Mouse (Mus musculus) v-Abl transformed pro-B cells (cell line): ENCODE data around the gene Cenpb.

Experiments used
- in situ Hi-C, 2 experiments: fragments of 400-800 bp; cut with MboI; formaldehyde crosslinking; loops; one replicate each; pipeline ENCODE4 v1.15.1; 2025; ENCODE audit not compliant: unreplicated experiment in 2 of 2

Cenpb gene

GRCm38 (mm10) chr2:131201262-131201661 lies 21.4 kb upstream of the Cenpb start:
- in situ Hi-C loops = no loop called here

- in situ Hi-C loops = no loop called here
Observed at GRCm38 (mm10) chr2:131200710-131201109, 20.8 kb upstream of the Cenpb start.

- in situ Hi-C loops = no loop called here
Observed at GRCm38 (mm10) chr2:131196606-131197316, 16.9 kb upstream of the Cenpb start.

- in situ Hi-C loops = no loop called here
Observed at GRCm38 (mm10) chr2:131191005-131191390, 11.1 kb upstream of the Cenpb start.

- in situ Hi-C loops = no loop called here
Observed at GRCm38 (mm10) chr2:131190344-131191004, 10.6 kb upstream of the Cenpb start.

- in situ Hi-C loops = no loop called here
Observed at GRCm38 (mm10) chr2:131189521-131190309, 9.8 kb upstream of the Cenpb start.

GRCm38 (mm10) chr2:131188311-131188710 lies 8.4 kb upstream of the Cenpb start:
- in situ Hi-C loops = no loop called here

- in situ Hi-C loops = no loop called here
Observed at GRCm38 (mm10) chr2:131187602-131187922, 7.7 kb upstream of the Cenpb start.

- in situ Hi-C loops = no loop called here
Observed at GRCm38 (mm10) chr2:131186771-131187601, 7.1 kb upstream of the Cenpb start, which contains the start of the genes Cdc25b and Spef1. Gene Cdc25b, plus strand, starts transcription at chr2:131186949. Gene Spef1, minus strand, starts transcription at chr2:131187282.

GRCm38 (mm10) chr2:131186343-131186742 lies 6.5 kb upstream of the Cenpb start:
- in situ Hi-C loops = no loop called here

- in situ Hi-C loops = loop anchor here (5.0 kb wide), 2 partner anchors 33 to 73 kb away; no protein-coding TSS in a partner anchor
Observed at GRCm38 (mm10) chr2:131179246-131179886, 501 bp downstream of the Cenpb start.

GRCm38 (mm10) chr2:131178828-131179245 lies 1.0 kb downstream of the Cenpb start:
- in situ Hi-C loops = loop anchor here (5.0 kb wide), 2 partner anchors 33 to 73 kb away; no protein-coding TSS in a partner anchor

- in situ Hi-C loops = loop anchor here (5.0 kb wide), 2 partner anchors 34 to 74 kb away; no protein-coding TSS in a partner anchor
Observed at GRCm38 (mm10) chr2:131177932-131178331, 1.9 kb downstream of the Cenpb start.

- in situ Hi-C loops = loop anchor here (5.0 kb wide), 2 partner anchors 36 to 76 kb away; no protein-coding TSS in a partner anchor
Observed at GRCm38 (mm10) chr2:131176491-131176890, 3.4 kb downstream of the Cenpb start.

- in situ Hi-C loops = loop anchor here (5.0 kb wide), 2 partner anchors 36 to 76 kb away; no protein-coding TSS in a partner anchor
Observed at GRCm38 (mm10) chr2:131175945-131176309, 3.9 kb downstream of the Cenpb start.

- in situ Hi-C loops = loop anchor here (5.0 kb wide), 2 partner anchors 37 to 77 kb away; no protein-coding TSS in a partner anchor
Observed at GRCm38 (mm10) chr2:131175286-131175944, 4.5 kb downstream of the Cenpb start.

- in situ Hi-C loops = loop anchor here (5.0 kb wide), 2 partner anchors 38 to 78 kb away; no protein-coding TSS in a partner anchor
Observed at GRCm38 (mm10) chr2:131174700-131175099, 5.2 kb downstream of the Cenpb start.

GRCm38 (mm10) chr2:131172322-131172721 lies 7.5 kb downstream of the Cenpb start:
- in situ Hi-C loops = no loop called here
